Mouse (Mus musculus): Measurements from ENCODE around the gene Dppa5a. TPM values are rescaled to one million over a fixed set of nuclear protein-coding genes. Genes with fewer than 3 reads are reported as not detected.

Gene Dppa5a
- not detected in 2 replicates for polyA plus RNA-seq (2012; rRNA removed)

DNA sequence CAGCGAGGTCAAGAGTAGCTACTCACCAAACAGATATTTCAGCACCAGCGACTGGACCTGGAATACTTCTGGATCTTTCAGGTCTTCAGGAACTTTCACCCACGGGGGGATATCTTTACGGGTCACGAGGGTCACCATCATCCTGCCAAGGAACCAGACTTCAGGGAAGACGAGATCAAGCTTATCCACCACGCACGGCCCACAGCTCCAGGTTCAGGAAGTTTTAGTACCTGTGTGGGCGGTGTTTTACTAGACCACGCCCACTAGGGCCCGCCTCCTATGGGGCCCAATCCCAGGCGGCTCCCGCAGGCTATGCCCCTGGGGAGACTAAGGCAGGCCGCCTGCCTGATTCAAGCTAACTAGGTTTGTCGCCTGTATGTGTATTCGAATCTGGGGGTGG is at the start of gene Dppa5a:
Dppa5a (minus strand) TSS at position 219 of the 400 bp plus-strand sequence.

DNA sequence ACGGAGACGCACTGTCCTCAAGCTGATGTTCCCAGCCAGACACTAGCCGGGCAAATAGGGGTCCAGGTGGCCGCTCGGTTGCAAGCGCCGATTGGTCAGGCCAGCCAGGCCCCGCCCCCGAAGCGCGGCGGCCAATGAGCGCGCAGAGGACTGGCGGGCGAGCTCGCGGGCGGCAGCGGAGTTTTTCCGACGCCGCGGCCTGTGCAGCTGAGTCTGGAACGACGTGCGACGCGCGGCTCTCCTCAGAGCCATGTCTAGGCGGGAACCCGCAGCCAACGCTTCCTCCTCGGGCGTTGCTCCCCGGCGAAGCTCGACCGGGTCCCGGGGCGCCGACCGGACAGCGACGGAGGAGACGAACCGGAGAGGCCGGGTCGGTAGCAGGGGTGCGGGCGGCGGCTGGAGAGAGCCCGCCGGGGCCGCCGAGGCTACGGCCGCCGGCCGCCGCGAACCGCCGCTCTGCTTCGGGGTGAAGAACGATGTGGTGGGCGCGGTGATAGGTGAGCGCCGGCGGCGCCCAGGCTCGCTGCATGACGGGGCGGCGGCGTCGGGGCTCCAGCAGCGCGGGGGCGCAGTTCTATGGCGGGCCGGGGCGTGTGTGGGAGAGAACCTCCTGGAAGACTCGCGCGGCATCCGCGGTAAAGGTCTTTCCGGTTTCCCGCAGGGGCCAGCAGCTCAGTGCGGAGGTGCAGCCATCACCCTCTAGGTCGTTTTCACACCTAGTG is 27.8 kb upstream of the Dppa5a start, which contains the start of gene Ddx43:
Ddx43 (plus strand) TSS at position 148 of the 722 bp plus-strand sequence.

DNA sequence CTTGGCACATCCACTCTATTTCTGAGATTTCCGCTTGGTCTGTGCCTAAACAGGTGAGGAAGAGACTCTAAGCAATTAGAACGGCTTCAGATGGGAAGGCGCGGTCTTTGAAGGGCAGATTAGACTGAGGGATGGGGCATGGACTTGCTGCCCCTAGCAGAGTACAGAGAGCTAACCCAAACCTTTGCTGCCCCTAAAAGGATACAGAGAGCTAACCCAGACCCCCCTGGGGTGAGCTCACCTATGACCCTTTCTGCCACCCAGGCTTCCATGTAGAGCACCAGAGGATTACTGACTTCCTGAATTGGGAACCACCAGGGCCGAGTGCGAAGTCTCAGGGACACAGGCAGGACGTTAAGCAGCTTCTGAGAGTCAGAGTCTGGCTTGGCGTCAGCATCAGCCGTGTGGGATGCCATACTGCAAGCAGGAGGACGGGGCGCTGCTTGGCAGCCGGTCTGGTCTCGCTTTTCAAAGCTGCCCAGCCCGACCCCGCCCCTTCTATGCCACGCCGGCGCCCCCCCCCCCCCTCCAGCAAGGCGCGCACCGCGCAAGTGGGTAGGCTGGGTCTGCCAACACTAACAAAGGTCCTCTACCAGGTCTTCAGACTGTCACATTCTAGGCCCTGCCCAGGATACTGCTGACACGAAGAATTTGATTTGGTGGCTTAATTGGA is 10.3 kb upstream of the Dppa5a start, which contains the start of gene Ooep:
Ooep (minus strand) TSS at position 613 of the 673 bp plus-strand sequence.

DNA sequence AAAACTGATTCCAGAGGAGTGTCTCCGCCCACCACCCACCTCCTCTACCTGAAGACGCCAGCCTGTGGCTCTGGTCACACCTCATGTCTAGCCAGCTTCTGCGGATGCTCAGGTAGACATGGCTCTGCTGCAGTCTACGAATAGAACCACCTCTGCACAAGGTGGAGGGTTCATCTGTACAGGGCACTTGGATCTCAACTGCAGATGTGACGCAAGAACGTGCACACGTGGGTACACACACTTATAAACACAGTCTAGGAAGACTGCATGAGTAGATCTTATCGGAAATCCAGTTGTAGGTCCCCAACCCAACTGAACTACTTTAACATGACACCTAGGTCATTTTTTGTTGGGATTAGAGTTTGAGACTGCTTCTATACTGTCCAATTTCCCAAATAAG is 12.4 kb downstream of the Dppa5a start, which contains the start of gene Gsta2:
Gsta2 (minus strand) TSS at position 178 of the 400 bp plus-strand sequence.

DNA sequence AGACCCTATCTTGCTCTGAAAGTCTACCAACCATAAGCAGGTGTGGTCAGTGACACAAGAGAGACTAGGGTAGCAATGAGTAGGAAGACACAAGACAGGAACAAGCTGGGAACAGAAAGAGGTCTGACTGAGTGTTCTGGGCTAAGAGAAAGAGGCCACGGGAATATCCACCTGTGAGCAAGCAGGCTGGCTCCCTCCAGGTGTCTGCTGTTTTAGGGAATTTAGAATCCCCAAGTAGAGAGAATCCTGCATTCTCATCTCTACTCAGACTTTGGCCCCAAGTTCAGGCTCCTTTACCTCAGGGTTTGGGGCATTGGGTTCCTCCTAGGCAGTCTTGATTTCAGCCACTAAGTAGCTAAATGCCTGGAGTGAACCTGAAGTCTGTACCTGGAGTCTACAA is 40.7 kb downstream of the Dppa5a start, which contains the start of gene Omt2b:
Omt2b (plus strand) TSS at position 301 of the 400 bp plus-strand sequence.

Other genes starting within 250 kb of the Dppa5a start
- gene Gsta4, start 185.4 kb downstream of the Dppa5a start, polyA plus RNA-seq (2012; rRNA removed), result 7.5 and 10.2 TPM in 2 replicates
- gene Gsta1, start 137.5 kb downstream of the Dppa5a start, polyA plus RNA-seq (2012; rRNA removed), result 3.2 and 3.5 TPM in 2 replicates
- gene Gm3776, start 111.0 kb downstream of the Dppa5a start, polyA plus RNA-seq (2012; rRNA removed), result 0.16 and 0.87 TPM in 2 replicates
- gene Gm10639, start 78.3 kb downstream of the Dppa5a start, polyA plus RNA-seq (2012; rRNA removed), result not detected in 2 replicates
- not detected in 2 replicates for gene Omt2a, start 53.4 kb downstream of the Dppa5a start, polyA plus RNA-seq (2012; rRNA removed)
- not detected in 2 replicates for gene Omt2b, start 40.6 kb downstream of the Dppa5a start, polyA plus RNA-seq (2012; rRNA removed)
- gene Gsta2, start 12.4 kb downstream of the Dppa5a start, polyA plus RNA-seq (2012; rRNA removed), result 0.28 TPM in 1 of 2 replicates, not detected in the other
- 0.19 and 0.28 TPM in 2 replicates for gene Ooep, start 10.5 kb upstream of the Dppa5a start, polyA plus RNA-seq (2012; rRNA removed)
- gene Ddx43, start 27.6 kb upstream of the Dppa5a start, polyA plus RNA-seq (2012; rRNA removed), result 0.30 and 0.41 TPM in 2 replicates
- gene Cgas, start 75.1 kb upstream of the Dppa5a start, polyA plus RNA-seq (2012; rRNA removed), result 0.86 and 1.0 TPM in 2 replicates
- gene Mto1, start 80.0 kb upstream of the Dppa5a start, polyA plus RNA-seq (2012; rRNA removed), result 10.2 and 11.1 TPM in 2 replicates
- gene Gm17324, start 80.6 kb upstream of the Dppa5a start, polyA plus RNA-seq (2012; rRNA removed), result not detected in 2 replicates
- gene Eef1a1, start 121.0 kb upstream of the Dppa5a start, polyA plus RNA-seq (2012; rRNA removed), result 2,114 and 2,981 TPM in 2 replicates
- 13.1 and 17.2 TPM in 2 replicates for gene Slc17a5, start 219.9 kb upstream of the Dppa5a start, polyA plus RNA-seq (2012; rRNA removed)
- gene Cd109, start 247.4 kb upstream of the Dppa5a start, polyA plus RNA-seq (2012; rRNA removed), result 2.3 and 5.0 TPM in 2 replicates